Mouse (Mus musculus) CD8-positive naive resting alpha-beta T cell, adult 2 months (primary cell): ENCODE results near the gene Nfkbil1.

Experiments
- DNase-seq, 2 experiments: peaks; one replicate each; pipeline ENCODE4 v3.0.0; 2022; ENCODE audit warnings: low read depth in 2 of 2, low spot score in 2 of 2

Nfkbil1 gene

GRCm38 (mm10) chr17:35185639-35186611 lies 49.7 kb downstream of the Nfkbil1 start:
- peak; percentile 51 to 76 for DNase-seq

GRCm38 (mm10) chr17:35180093-35180492 lies 55.5 kb downstream of the Nfkbil1 start:
- DNase-seq = no peak

- DNase-seq = peak; percentile 72 to 81
Measured at GRCm38 (mm10) chr17:35178528-35178927, 57.1 kb downstream of the Nfkbil1 start.

- no peak for DNase-seq
Measured at GRCm38 (mm10) chr17:35175968-35176367, 59.6 kb downstream of the Nfkbil1 start, which contains the start of gene Aif1. Gene Aif1 (minus strand): TSS chr17:35176068.

GRCm38 (mm10) chr17:35175382-35175781 lies 60.2 kb downstream of the Nfkbil1 start:
- no peak for DNase-seq

- no peak for DNase-seq
Measured at GRCm38 (mm10) chr17:35174201-35174977, 61.2 kb downstream of the Nfkbil1 start.

GRCm38 (mm10) chr17:35173329-35173728 lies 62.3 kb downstream of the Nfkbil1 start:
- no peak for DNase-seq

GRCm38 (mm10) chr17:35172445-35173234 lies 63.0 kb downstream of the Nfkbil1 start:
- no peak for DNase-seq
